Mouse (Mus musculus): ENCODE data around the gene Dnajb2. TPM values are rescaled to one million over a fixed set of nuclear protein-coding genes. Genes with fewer than 3 reads are reported as not detected.

Gene Dnajb2
- polyA plus RNA-seq, 1 experiment from 2014 or later: 17.8 TPM

DNA sequence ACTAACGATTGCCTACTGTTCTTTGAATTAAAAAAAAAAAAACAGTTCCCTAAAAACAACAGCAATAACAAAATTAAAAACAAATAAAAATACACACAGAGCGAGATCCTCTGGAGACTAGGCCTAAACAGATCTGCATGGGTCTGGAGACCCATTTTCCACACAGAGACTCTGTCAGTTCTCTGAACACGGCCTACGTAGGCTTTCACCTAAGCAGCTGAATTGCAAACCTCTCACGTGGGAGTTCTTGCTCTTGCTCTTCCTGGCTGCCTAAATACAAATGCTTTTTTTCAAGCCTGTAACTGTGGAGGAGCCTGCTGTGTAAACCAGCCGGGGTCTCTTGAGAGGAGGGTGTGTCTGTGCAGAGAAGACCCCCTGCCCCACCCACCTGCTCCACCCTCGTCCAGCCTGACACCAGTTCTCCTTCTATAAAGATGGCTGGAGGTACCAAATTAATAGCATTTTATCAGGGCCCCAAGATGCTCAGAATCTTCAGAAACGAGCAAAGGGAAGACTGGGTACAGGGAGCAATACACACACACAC is 53.8 kb downstream of the Dnajb2 start:
- peaks cover 9% of the 10 kb centered on the region; the same call in 1 of the 2 replicates for H3K4me1 ChIP-seq (replicated peaks; ENCODE audit: control insufficient read depth, insufficient read depth, low read length)
- no peak overlapping the region for H3K9ac ChIP-seq (ENCODE audit: low read depth, low read length)
- peak overlapping the region; percentile 83 for H3K27ac ChIP-seq (ENCODE audit: low read depth, low read length)
- no peak overlapping the region for H3K4me2 ChIP-seq (replicated peaks; ENCODE audit: low read depth, low read length)
- H3K4me3 ChIP-seq (ENCODE audit: low read depth, low read length): no peak overlapping the region
- WGBS: 49% methylated on average over 8 of the region's 8 CpGs
- DNase-seq (ENCODE audit: low spot score) (no peak), ATAC-seq (ENCODE audit: low FRiP score) (peak; percentile 49; the same call in 1 of the 2 replicates)
- no peaks in the 10 kb centered on the region for H3K36me3 ChIP-seq (ENCODE audit: control insufficient read depth, insufficient read depth, low read length)
- no peaks in the 10 kb centered on the region for H3K9me3 ChIP-seq (ENCODE audit: control insufficient read depth, low read length)
- no peaks in the 10 kb centered on the region for H3K27me3 ChIP-seq (ENCODE audit: control insufficient read depth, insufficient read depth, low read length)

DNA sequence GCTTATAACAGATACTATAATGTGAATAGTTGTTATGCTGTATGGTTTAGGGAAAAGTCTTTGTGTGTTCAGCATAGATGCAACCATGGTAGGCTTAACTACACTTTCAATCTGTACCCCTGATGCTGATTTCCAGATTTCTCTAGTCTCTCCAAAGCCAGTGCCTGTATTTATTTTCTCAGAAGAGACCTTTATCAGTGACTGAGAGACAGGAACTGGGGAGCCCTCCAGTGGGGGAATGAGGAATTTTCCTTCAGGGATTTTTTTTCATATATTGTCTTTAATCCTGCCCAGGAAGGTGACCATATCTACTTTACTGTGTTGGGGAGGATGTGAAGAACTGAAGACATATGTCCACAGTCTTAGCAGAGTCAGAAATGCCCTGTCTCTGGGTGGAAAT is 54.4 kb downstream of the Dnajb2 start:
- no peaks in the 10 kb centered on the region for H3K9me3 ChIP-seq (ENCODE audit: control insufficient read depth, low read length)
- peak; percentile 55 for DNase-seq (ENCODE audit: low spot score)
- no peaks in the 10 kb centered on the region for H3K36me3 ChIP-seq (ENCODE audit: control insufficient read depth, insufficient read depth, low read length)
- H3K4me3 ChIP-seq (ENCODE audit: low read depth, low read length): no peak overlapping the region
- peaks cover 9% of the 10 kb centered on the region; the same call in 1 of the 2 replicates for H3K4me1 ChIP-seq (replicated peaks; ENCODE audit: control insufficient read depth, insufficient read depth, low read length)
- H3K27me3 ChIP-seq (ENCODE audit: control insufficient read depth, insufficient read depth, low read length): no peaks in the 10 kb centered on the region
- no peak overlapping the region for H3K4me2 ChIP-seq (replicated peaks; ENCODE audit: low read depth, low read length)
- H3K27ac ChIP-seq (ENCODE audit: low read depth, low read length): peak overlapping the region; percentile 83
- ATAC-seq (ENCODE audit: low FRiP score): peak; percentile 10; the same call in 1 of the 2 replicates
- no peak overlapping the region for H3K9ac ChIP-seq (ENCODE audit: low read depth, low read length)

DNA sequence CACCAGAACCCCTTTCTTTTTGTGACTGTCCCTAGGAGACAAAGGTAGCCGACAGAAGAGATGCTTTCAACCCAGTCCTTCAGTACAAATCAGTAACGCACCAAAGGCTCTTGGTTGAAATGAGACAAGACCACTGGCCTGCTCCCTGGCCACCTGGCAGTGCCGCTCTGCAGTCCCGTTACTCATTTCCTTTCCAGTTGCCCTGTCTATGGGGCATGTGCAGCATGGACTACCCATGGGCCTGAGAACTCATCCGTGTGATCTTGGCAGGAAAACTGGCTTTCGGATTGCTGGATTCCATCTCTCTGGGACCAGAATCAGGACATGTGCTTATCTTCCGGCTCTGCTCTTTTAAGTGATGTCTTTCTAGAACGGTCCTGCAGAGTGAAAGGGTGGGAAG is 55.1 kb downstream of the Dnajb2 start:
- H3K4me3 ChIP-seq (ENCODE audit: low read depth, low read length): no peak overlapping the region
- ATAC-seq (ENCODE audit: low FRiP score) (no peak), DNase-seq (ENCODE audit: low spot score) (no peak)
- no peaks in the 10 kb centered on the region for H3K36me3 ChIP-seq (ENCODE audit: control insufficient read depth, insufficient read depth, low read length)
- no peaks in the 10 kb centered on the region for H3K27me3 ChIP-seq (ENCODE audit: control insufficient read depth, insufficient read depth, low read length)
- H3K27ac ChIP-seq (ENCODE audit: low read depth, low read length): no peak overlapping the region
- WGBS: 91% methylated on average over 8 of the region's 8 CpGs
- peaks cover 9% of the 10 kb centered on the region; the same call in 1 of the 2 replicates for H3K4me1 ChIP-seq (replicated peaks; ENCODE audit: control insufficient read depth, insufficient read depth, low read length)
- H3K9ac ChIP-seq (ENCODE audit: low read depth, low read length): no peak overlapping the region
- H3K9me3 ChIP-seq (ENCODE audit: control insufficient read depth, low read length): no peaks in the 10 kb centered on the region
- H3K4me2 ChIP-seq (replicated peaks; ENCODE audit: low read depth, low read length): no peak overlapping the region

DNA sequence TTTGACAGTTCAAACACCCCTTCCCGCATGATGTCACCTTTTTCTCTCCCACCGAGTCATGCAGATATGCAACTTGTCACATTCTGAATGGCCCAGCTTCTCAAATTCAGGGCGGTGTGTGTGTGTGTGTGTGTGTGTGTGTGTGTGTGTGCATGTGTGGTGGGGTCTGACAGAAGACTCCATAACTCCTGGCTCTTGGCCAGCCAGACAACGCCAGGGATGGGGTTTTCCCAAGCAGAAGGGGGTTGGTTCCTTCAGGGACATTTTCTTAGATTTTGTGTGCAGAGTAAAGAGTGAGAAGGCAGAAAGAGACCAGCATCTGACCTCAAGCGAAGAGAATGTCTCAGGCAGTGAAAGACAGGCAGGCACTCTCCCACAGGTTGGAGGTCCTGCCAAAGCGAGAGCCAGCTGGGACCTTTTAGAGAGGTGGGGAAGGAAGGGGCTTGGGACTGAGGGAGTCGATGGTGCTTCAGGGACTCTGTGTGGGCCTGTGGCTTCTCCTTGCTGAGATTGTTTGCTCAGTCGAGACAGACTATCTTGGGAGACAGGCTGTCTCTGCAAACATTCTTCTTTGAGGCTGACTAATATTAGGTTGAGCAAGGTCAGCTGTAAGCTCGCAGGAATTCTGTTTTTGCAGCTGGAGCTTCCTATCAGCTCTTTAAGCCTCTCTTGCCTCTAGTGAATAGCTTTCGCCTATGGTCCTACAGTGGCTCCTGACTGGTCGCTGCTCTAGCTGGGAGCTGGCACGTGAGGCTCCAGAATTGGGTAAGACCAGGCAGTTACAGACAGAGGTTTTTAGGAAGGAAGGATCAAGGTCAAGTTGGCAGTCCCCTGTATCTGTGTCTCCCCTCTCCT is 56.5 kb downstream of the Dnajb2 start:
- WGBS: 53% methylated on average over 12 of the region's 12 CpGs
- DNase-seq (ENCODE audit: low spot score) (no peak), ATAC-seq (ENCODE audit: low FRiP score) (no peak)
- Histone ChIP-seq H3K9ac (ENCODE audit: low read depth, low read length) (no peak overlapping the region), H3K4me1 (replicated peaks; ENCODE audit: control insufficient read depth, insufficient read depth, low read length) (peaks cover 9% of the 10 kb centered on the region; the same call in 1 of the 2 replicates), H3K4me2 (replicated peaks; ENCODE audit: low read depth, low read length) (no peak overlapping the region), H3K27ac (ENCODE audit: low read depth, low read length) (no peak overlapping the region), H3K4me3 (ENCODE audit: low read depth, low read length) (no peak overlapping the region), H3K9me3 (ENCODE audit: control insufficient read depth, low read length) (no peaks in the 10 kb centered on the region), H3K27me3 (ENCODE audit: control insufficient read depth, insufficient read depth, low read length) (no peaks in the 10 kb centered on the region), H3K36me3 (ENCODE audit: control insufficient read depth, insufficient read depth, low read length) (no peaks in the 10 kb centered on the region)

DNA sequence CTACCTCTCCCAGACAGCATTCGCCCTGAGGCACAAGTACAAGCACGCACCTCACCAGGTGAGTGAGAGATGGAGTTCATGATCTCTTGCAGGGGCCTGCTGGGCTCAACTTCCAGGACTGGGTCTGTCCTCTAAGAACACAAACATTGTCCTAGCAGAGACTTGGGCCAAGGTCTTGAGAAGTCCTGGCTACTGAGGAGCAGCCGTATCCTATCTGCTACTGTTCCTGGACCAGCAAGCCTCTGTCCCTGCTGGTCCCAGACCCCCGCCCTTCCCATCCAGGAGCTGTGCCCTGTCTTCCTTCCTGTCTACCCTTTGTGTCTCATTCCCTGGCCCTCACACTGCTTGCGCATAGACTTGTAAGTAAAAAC is 57.1 kb downstream of the Dnajb2 start:
- no peaks in the 10 kb centered on the region for H3K27me3 ChIP-seq (ENCODE audit: control insufficient read depth, insufficient read depth, low read length)
- H3K27ac ChIP-seq (ENCODE audit: low read depth, low read length): no peak overlapping the region
- H3K9me3 ChIP-seq (ENCODE audit: control insufficient read depth, low read length): no peaks in the 10 kb centered on the region
- peaks cover 9% of the 10 kb centered on the region; the same call in 1 of the 2 replicates for H3K4me1 ChIP-seq (replicated peaks; ENCODE audit: control insufficient read depth, insufficient read depth, low read length)
- no peak overlapping the region for H3K4me3 ChIP-seq (ENCODE audit: low read depth, low read length)
- H3K36me3 ChIP-seq (ENCODE audit: control insufficient read depth, insufficient read depth, low read length): no peaks in the 10 kb centered on the region
- DNase-seq (ENCODE audit: low spot score) (no peak), ATAC-seq (ENCODE audit: low FRiP score) (no peak)
- 82% methylated on average over 5 of the region's 5 CpGs for WGBS
- H3K9ac ChIP-seq (ENCODE audit: low read depth, low read length): no peak overlapping the region
- no peak overlapping the region for H3K4me2 ChIP-seq (replicated peaks; ENCODE audit: low read depth, low read length)

DNA sequence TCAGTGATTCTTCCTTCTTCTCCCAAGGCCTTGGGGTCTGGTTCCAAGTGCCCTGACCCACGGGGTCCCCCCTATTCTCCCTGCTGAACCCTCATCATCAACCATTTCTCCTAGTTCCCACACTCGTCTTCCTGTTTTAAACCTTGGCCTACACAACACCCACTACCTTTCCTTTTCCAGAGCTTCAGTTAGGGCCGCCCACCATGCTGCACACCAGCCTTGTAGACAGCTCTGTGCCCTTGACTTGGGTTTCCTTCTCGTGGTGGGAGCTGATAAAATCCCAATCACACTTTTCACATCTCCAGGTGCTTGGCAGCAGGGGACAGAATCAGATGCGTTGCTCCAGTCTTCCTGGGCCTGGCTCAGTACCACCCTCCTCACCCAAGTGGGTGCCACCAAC is 58.1 kb downstream of the Dnajb2 start:
- Histone ChIP-seq H3K27me3 (ENCODE audit: control insufficient read depth, insufficient read depth, low read length) (no peaks in the 10 kb centered on the region), H3K9ac (ENCODE audit: low read depth, low read length) (no peak overlapping the region), H3K27ac (ENCODE audit: low read depth, low read length) (no peak overlapping the region), H3K36me3 (ENCODE audit: control insufficient read depth, insufficient read depth, low read length) (no peaks in the 10 kb centered on the region), H3K9me3 (ENCODE audit: control insufficient read depth, low read length) (no peaks in the 10 kb centered on the region), H3K4me2 (replicated peaks; ENCODE audit: low read depth, low read length) (no peak overlapping the region), H3K4me1 (replicated peaks; ENCODE audit: control insufficient read depth, insufficient read depth, low read length) (peaks cover 5% of the 10 kb centered on the region; the same call in 1 of the 2 replicates), H3K4me3 (ENCODE audit: low read depth, low read length) (no peak overlapping the region)
- 77% methylated on average over 5 of the region's 5 CpGs for whole genome bisulfite sequencing
- DNase-seq (ENCODE audit: low spot score): no peak
- ATAC-seq (ENCODE audit: low FRiP score): no peak

Other genes starting within 250 kb of the Dnajb2 start
- 14.8 and 15.2 TPM in 2 replicates for gene Nhej1, start 111.2 kb upstream of the Dnajb2 start, polyA plus RNA-seq (2014; fragmentation: Nextera tagmentation; extraction: Ambion mirVana)
- gene Slc23a3, start 102.5 kb upstream of the Dnajb2 start, polyA plus RNA-seq (2014; fragmentation: Nextera tagmentation; extraction: Ambion mirVana): not detected in 2 replicates
- gene Cnppd1, start 93.7 kb upstream of the Dnajb2 start, polyA plus RNA-seq (2014; fragmentation: Nextera tagmentation; extraction: Ambion mirVana): 47.4 and 49.0 TPM in 2 replicates
- 50.3 and 58.4 TPM in 2 replicates for gene Retreg2, start 93.6 kb upstream of the Dnajb2 start, polyA plus RNA-seq (2014; fragmentation: Nextera tagmentation; extraction: Ambion mirVana)
- 37.4 and 37.7 TPM in 2 replicates for gene Zfand2b, start 67.8 kb upstream of the Dnajb2 start, polyA plus RNA-seq (2014; fragmentation: Nextera tagmentation; extraction: Ambion mirVana)
- 21.8 and 23.9 TPM in 2 replicates for gene Abcb6, start 56.0 kb upstream of the Dnajb2 start, polyA plus RNA-seq (2014; fragmentation: Nextera tagmentation; extraction: Ambion mirVana)
- 12.8 and 14.9 TPM in 2 replicates for gene Ankzf1, start 44.3 kb upstream of the Dnajb2 start, polyA plus RNA-seq (2014; fragmentation: Nextera tagmentation; extraction: Ambion mirVana)
- 17.4 and 18.6 TPM in 2 replicates for gene Atg9a, start 44.2 kb upstream of the Dnajb2 start, polyA plus RNA-seq (2014; fragmentation: Nextera tagmentation; extraction: Ambion mirVana)
- gene Glb1l, start 25.6 kb upstream of the Dnajb2 start, polyA plus RNA-seq (2014; fragmentation: Nextera tagmentation; extraction: Ambion mirVana): 18.0 and 19.5 TPM in 2 replicates
- 110 and 125 TPM in 2 replicates for gene Stk16, start 25.6 kb upstream of the Dnajb2 start, polyA plus RNA-seq (2014; fragmentation: Nextera tagmentation; extraction: Ambion mirVana)
- gene Tuba4a, start 16.5 kb upstream of the Dnajb2 start, polyA plus RNA-seq (2014; fragmentation: Nextera tagmentation; extraction: Ambion mirVana): 10.7 and 12.4 TPM in 2 replicates
- not detected in 2 replicates for gene A630095N17Rik, start 4.3 kb upstream of the Dnajb2 start, polyA plus RNA-seq (2014; fragmentation: Nextera tagmentation; extraction: Ambion mirVana)
- 3.5 and 6.0 TPM in 2 replicates for gene Ptprn, start 28.1 kb downstream of the Dnajb2 start, polyA plus RNA-seq (2014; fragmentation: Nextera tagmentation; extraction: Ambion mirVana)
- 32.3 and 35.7 TPM in 2 replicates for gene Resp18, start 42.0 kb downstream of the Dnajb2 start, polyA plus RNA-seq (2014; fragmentation: Nextera tagmentation; extraction: Ambion mirVana)
- gene Dnpep, start 81.6 kb downstream of the Dnajb2 start, polyA plus RNA-seq (2014; fragmentation: Nextera tagmentation; extraction: Ambion mirVana): 154 and 165 TPM in 2 replicates
- gene Des, start 123.9 kb downstream of the Dnajb2 start, polyA plus RNA-seq (2014; fragmentation: Nextera tagmentation; extraction: Ambion mirVana): 2.1 and 2.4 TPM in 2 replicates
- gene Speg, start 138.9 kb downstream of the Dnajb2 start, polyA plus RNA-seq (2014; fragmentation: Nextera tagmentation; extraction: Ambion mirVana): 11.1 and 12.7 TPM in 2 replicates
- gene Gmppa, start 199.5 kb downstream of the Dnajb2 start, polyA plus RNA-seq (2014; fragmentation: Nextera tagmentation; extraction: Ambion mirVana): 53.8 and 56.3 TPM in 2 replicates
- 1.9 and 4.4 TPM in 2 replicates for gene Asic4, start 214.0 kb downstream of the Dnajb2 start, polyA plus RNA-seq (2014; fragmentation: Nextera tagmentation; extraction: Ambion mirVana)
- 17.8 and 20.2 TPM in 2 replicates for gene Chpf, start 242.9 kb downstream of the Dnajb2 start, polyA plus RNA-seq (2014; fragmentation: Nextera tagmentation; extraction: Ambion mirVana)
- gene Tmem198, start 243.1 kb downstream of the Dnajb2 start, polyA plus RNA-seq (2014; fragmentation: Nextera tagmentation; extraction: Ambion mirVana): 11.1 and 11.6 TPM in 2 replicates

Measured in hindbrain, embryonic 11.5 days (tissue).